Mouse (Mus musculus): ENCODE measurements around the gene A330070K13Rik. TPM values are rescaled to one million over a fixed set of nuclear protein-coding genes. Genes with fewer than 3 reads are reported as not detected.

A330070K13Rik gene
- not detected for polyA plus RNA-seq (2017; shearing (Covaris generic))

GRCm38 (mm10) chr5:130384222-130384912, at the start of gene A330070K13Rik:
TSS of gene A330070K13Rik (minus strand) at chr5:130384631.

GRCm38 (mm10) chr5:130369237-130369636, 15.2 kb downstream of the A330070K13Rik start, which contains the start of gene Caln1:
TSS of gene Caln1 (plus strand) at chr5:130369455.

Other genes with a start within 250 kb of the A330070K13Rik start
- 0.76 TPM for gene Kctd7, start 239.8 kb downstream of the A330070K13Rik start, polyA plus RNA-seq (2017; shearing (Covaris generic))
- 47.6 TPM for gene Rabgef1, start 212.8 kb downstream of the A330070K13Rik start, polyA plus RNA-seq (2017; shearing (Covaris generic))
- gene Tmem248, start 167.6 kb downstream of the A330070K13Rik start, polyA plus RNA-seq (2017; shearing (Covaris generic)) = 109 TPM
- gene Sbds, start 129.1 kb downstream of the A330070K13Rik start, polyA plus RNA-seq (2017; shearing (Covaris generic)) = 168 TPM
- 22.2 TPM for gene Tyw1, start 129.0 kb downstream of the A330070K13Rik start, polyA plus RNA-seq (2017; shearing (Covaris generic))
- 0.54 TPM for gene Caln1, start 15.2 kb downstream of the A330070K13Rik start, polyA plus RNA-seq (2017; shearing (Covaris generic))

Data from effector memory CD4-positive, alpha-beta T cell, adult 7 months (primary cell).